Comparison of ENCODE assay signal across 11 mouse cellular contexts in genomic region chr5:101523902-101524301, GRCm38 (mm10).
DNase-seq lines count a peak whose midpoint lies in the region; ATAC-seq and TF ChIP-seq lines count a peak whose summit lies in the region.
"Had no signal": no experiment of that assay in that cellular context is flagged by ENCODE, and none has a peak within 500 bp of the region (broad histone marks: within the 10 kb centered on the region; RNA-seq: fewer than 3 reads in every experiment).

No protein-coding gene starts in this region.

- no peak overlapping the region; the same call in 1 of the 2 replicates for H3K4me2 ChIP-seq in hindbrain, embryonic 11.5 days (replicated peaks; ENCODE audit: low read depth, low read length)
- H3K4me2 ChIP-seq in midbrain, embryonic 13.5 days (replicated peaks), result 0 out of 2 replicates have a peak overlapping the region, but pooled peaks have one; percentile 0
- no peak overlapping the region for H3K4me2 ChIP-seq in intestine, postnatal 0 days (replicated peaks; ENCODE audit: low read depth)

- H3K27ac ChIP-seq in hindbrain, embryonic 11.5 days (ENCODE audit: low read depth, low read length), result no peak overlapping the region
- no peak overlapping the region for H3K27ac ChIP-seq in midbrain, embryonic 13.5 days
- no peak overlapping the region for H3K27ac ChIP-seq in intestine, postnatal 0 days (ENCODE audit: low read depth, low read length)

- no peak overlapping the region for H3K9ac ChIP-seq in hindbrain, embryonic 11.5 days (ENCODE audit: low read depth, low read length)
- no peak overlapping the region for H3K9ac ChIP-seq in midbrain, embryonic 13.5 days (replicated peaks)
- no peak overlapping the region for H3K9ac ChIP-seq in intestine, postnatal 0 days (ENCODE audit: low read depth, low read length)

- peaks cover 84% of the 10 kb centered on the region for H3K27me3 ChIP-seq in hindbrain, embryonic 11.5 days (ENCODE audit: control insufficient read depth, insufficient read depth, low read length)
- peaks cover 97% of the 10 kb centered on the region for H3K27me3 ChIP-seq in midbrain, embryonic 13.5 days
- no peaks in the 10 kb centered on the region for H3K27me3 ChIP-seq in intestine, postnatal 0 days (replicated peaks; ENCODE audit: control insufficient read depth, insufficient read depth, low read length)

- no peaks in the 10 kb centered on the region for H3K9me3 ChIP-seq in hindbrain, embryonic 11.5 days (ENCODE audit: control insufficient read depth, low read length)
- no peaks in the 10 kb centered on the region for H3K9me3 ChIP-seq in midbrain, embryonic 13.5 days
- no peaks in the 10 kb centered on the region for H3K9me3 ChIP-seq in intestine, postnatal 0 days (ENCODE audit: control insufficient read depth)

- no peak for TF ChIP-seq CTCF in intestine, postnatal 0 days (IDR thresholded peaks at IDR 0.05; ENCODE audit: low read depth)

- 17% methylated on average over 7 of the region's 7 CpGs for WGBS in hindbrain, embryonic 11.5 days
- 5% methylated on average over 7 of the region's 7 CpGs for WGBS in midbrain, embryonic 13.5 days
- WGBS in intestine, postnatal 0 days, result 52% methylated on average over 7 of the region's 7 CpGs

- peak; percentile 21 for DNase-seq in heart, adult 11 months
- DNase-seq in heart, adult 9 months (ENCODE audit: low spot score in 2 of 2), result no peak
- DNase-seq in embryo, embryonic 11 days, result peak; percentile 62
- DNase-seq in hindbrain, embryonic 11.5 days (ENCODE audit: low spot score), result peak; percentile 61
- DNase-seq in urinary bladder, postnatal 25 days (ENCODE audit: low spot score), result no peak
- DNase-seq in adrenal gland, postnatal 25 days, result no peak
- DNase-seq: heart, adult 18-20 months; right cerebral cortex, postnatal 14 days had no signal

- H3K4me3 ChIP-seq in hindbrain, embryonic 11.5 days (ENCODE audit: low read depth, low read length), result no peak overlapping the region
- no peak overlapping the region for H3K4me3 ChIP-seq in midbrain, embryonic 13.5 days (replicated peaks)
- H3K4me3 ChIP-seq in intestine, postnatal 0 days (ENCODE audit: low read depth, low read length), result no peak overlapping the region

- ATAC-seq in hindbrain, embryonic 11.5 days (ENCODE audit: low FRiP score), result peak; percentile 72
- peak; percentile 53; the same call in 1 of the 2 replicates for ATAC-seq in midbrain, embryonic 13.5 days
- no peak for ATAC-seq in intestine, postnatal 0 days
- ATAC-seq: inflammation-experienced regulatory T-cells, adult 6 months had no signal

- H3K36me3 ChIP-seq in hindbrain, embryonic 11.5 days (ENCODE audit: control insufficient read depth, insufficient read depth, low read length), result no peaks in the 10 kb centered on the region
- H3K36me3 ChIP-seq in midbrain, embryonic 13.5 days, result no peaks in the 10 kb centered on the region
- H3K36me3 ChIP-seq in intestine, postnatal 0 days (ENCODE audit: control insufficient read depth, insufficient read depth), result no peaks in the 10 kb centered on the region

- peaks cover 12% of the 10 kb centered on the region for H3K4me1 ChIP-seq in hindbrain, embryonic 11.5 days (replicated peaks; ENCODE audit: control insufficient read depth, insufficient read depth, low read length)
- H3K4me1 ChIP-seq in midbrain, embryonic 13.5 days (replicated peaks), result peaks cover 42% of the 10 kb centered on the region
- no peaks in the 10 kb centered on the region for H3K4me1 ChIP-seq in intestine, postnatal 0 days (replicated peaks; ENCODE audit: control insufficient read depth, insufficient read depth, low read length)

Comparison
In these comparisons a context has a peak if more than half of its experiments do, and no peak if none do; other contexts are left out.
1. DNase-seq: peak in heart, adult 11 months (single experiment), embryo, embryonic 11 days (single experiment) and hindbrain, embryonic 11.5 days (single experiment); none in heart, adult 9 months (0 of 2), urinary bladder, postnatal 25 days (single experiment) and adrenal gland, postnatal 25 days (single experiment).